Mouse (Mus musculus) heart, embryonic 14.5 days (tissue): ENCODE measurements around the gene Gcdh. TPM values are rescaled to one million over a fixed set of nuclear protein-coding genes. Genes with fewer than 3 reads are reported as not detected.
A peak's percentile ranks its signal among the peaks of the same experiment; 100 is the strongest.

Experiments
- ATAC-seq: fragments of 200-750 bp; cut with Nextera tagmentation; 2 replicates; pipeline ENCODE4 v1.8.0; 2017; ENCODE audit warnings: low read depth, moderate TSS enrichment; ENCODE audit not compliant: insufficient number of reproducible peaks, insufficient read depth, low FRiP score
- H3K27ac ChIP-seq, 2 experiments: fragments of 200-500 bp in 1 of 2; fragments of 300-500 bp in 1 of 2; sonication (generic) in 1 of 2; replicated peaks in 1 of 2; 2 replicates each; pipeline ENCODE4 v1.5.1; 2012 to 2014; ENCODE audit warnings: low read depth in 2 of 2, low read length in 2 of 2, control low read depth in 1 of 2, mild to moderate bottlenecking in 1 of 2, mixed read lengths in 1 of 2; ENCODE audit not compliant: control insufficient read depth in 1 of 2, insufficient read depth in 1 of 2
- H3K27me3 ChIP-seq: fragments of 300-500 bp; sonication (generic); 2 replicates; pipeline ENCODE4 v1.6.1; 2014; ENCODE audit warnings: mild to moderate bottlenecking, low read length, control low read depth; ENCODE audit not compliant: control insufficient read depth, insufficient read depth
- H3K36me3 ChIP-seq: fragments of 300-500 bp; sonication (generic); 2 replicates; pipeline ENCODE4 v1.6.1; 2014; ENCODE audit warnings: mild to moderate bottlenecking, control low read depth, low read length, mixed read lengths; ENCODE audit not compliant: control insufficient read depth, insufficient read depth
- H3K4me1 ChIP-seq, 2 experiments: fragments of 200-500 bp in 1 of 2; fragments of 300-500 bp in 1 of 2; sonication (generic) in 1 of 2; 2 replicates each; pipeline ENCODE4 v1.6.1; 2012 to 2014; ENCODE audit warnings: low read length in 2 of 2, control low read depth in 1 of 2, mixed read lengths in 1 of 2; ENCODE audit not compliant: control insufficient read depth in 2 of 2, insufficient read depth in 2 of 2
- H3K4me2 ChIP-seq: fragments of 300-500 bp; sonication (generic); 2 replicates; pipeline ENCODE4 v1.6.1; 2014; ENCODE audit warnings: mild to moderate bottlenecking, low read length
- H3K4me3 ChIP-seq, 2 experiments: fragments of 200-500 bp in 1 of 2; fragments of 300-500 bp in 1 of 2; sonication (generic) in 1 of 2; 2 replicates each; pipeline ENCODE4 v1.5.1; 2012 to 2014; ENCODE audit warnings: low read length in 2 of 2, mild to moderate bottlenecking in 2 of 2, control low read depth in 1 of 2, low read depth in 1 of 2, moderate library complexity in 1 of 2; ENCODE audit not compliant: control insufficient read depth in 1 of 2, insufficient read depth in 1 of 2
- H3K9ac ChIP-seq: fragments of 300-500 bp; sonication (generic); 2 replicates; pipeline ENCODE4 v1.6.1; 2014; ENCODE audit warnings: mild to moderate bottlenecking, low read length
- H3K9me3 ChIP-seq: fragments of 300-500 bp; sonication (generic); 2 replicates; pipeline ENCODE4 v1.6.1; 2016; ENCODE audit warnings: low read length, control low read depth; ENCODE audit not compliant: control insufficient read depth
- WGBS: fragments of 180-500 bp; shearing (Covaris S2); extraction: QIAGEN DNeasy Blood & Tissue Kit; methylation state at CpG from one replicate; pipeline ENCODE4 v1.1.7; 2014; 5-methylcytosine and 5-hydroxymethylcytosine counted together
- polyA plus RNA-seq: library from polyadenylated mRNA; unstranded; fragments of >200 nt; fragmentation: Nextera tagmentation; extraction: Ambion mirVana; gene quantifications from 2 replicates; pipeline ENCODE4 v1.2.1, GENCODE M21; 2014

Gene Gcdh
- polyA plus RNA-seq, 1 experiment from 2014 or later = 34.0 TPM

DNA sequence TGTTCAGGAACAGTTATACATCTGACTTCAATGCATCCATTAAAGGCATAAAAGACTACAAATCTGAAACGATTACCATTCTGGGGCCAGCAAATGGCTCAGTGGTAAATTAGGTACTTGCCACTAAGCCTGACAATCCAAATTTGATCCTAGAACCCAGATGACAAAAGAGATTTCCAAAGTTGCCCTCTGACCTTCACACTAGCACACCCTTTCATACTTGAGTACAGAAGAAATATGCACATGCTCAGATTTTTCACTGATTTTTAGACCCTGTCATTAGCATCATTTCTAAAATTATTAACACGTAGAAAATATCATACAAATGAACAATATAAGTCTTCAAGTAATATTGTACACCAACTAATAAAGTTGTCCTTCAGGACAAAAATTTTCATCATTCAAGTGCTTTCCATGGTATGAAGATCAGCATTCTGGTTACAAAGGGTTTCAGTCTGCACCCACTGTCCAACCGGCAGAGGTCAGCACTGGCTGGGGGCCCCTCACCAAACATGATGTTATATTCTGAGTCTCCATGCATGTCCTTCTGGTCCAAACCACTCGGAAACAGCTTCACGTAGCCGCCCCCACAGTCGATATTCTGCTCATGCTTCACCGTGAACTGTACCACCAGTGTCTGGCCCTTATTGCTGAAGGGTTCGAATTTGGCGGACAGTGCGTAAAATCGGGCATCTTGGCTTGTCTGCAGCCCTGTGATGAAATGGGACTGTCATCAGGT lies 48.2 kb downstream of the Gcdh start:
- Histone ChIP-seq H3K4me2 (peak overlapping the region; percentile 81), H3K4me1 (peaks cover 12 to 28% of the 10 kb centered on the region in 2 experiments), H3K4me3 (peak overlapping the region; percentile 92 to 98), H3K36me3 (peaks cover 48% of the 10 kb centered on the region), H3K9ac (peak overlapping the region; percentile 97), H3K27me3 (no peaks in the 10 kb centered on the region), H3K27ac (peak overlapping the region; percentile 80 to 84), H3K9me3 (no peaks in the 10 kb centered on the region)
- ATAC-seq = no peak
- 14% methylated on average over 12 of the region's 12 CpGs for WGBS

DNA sequence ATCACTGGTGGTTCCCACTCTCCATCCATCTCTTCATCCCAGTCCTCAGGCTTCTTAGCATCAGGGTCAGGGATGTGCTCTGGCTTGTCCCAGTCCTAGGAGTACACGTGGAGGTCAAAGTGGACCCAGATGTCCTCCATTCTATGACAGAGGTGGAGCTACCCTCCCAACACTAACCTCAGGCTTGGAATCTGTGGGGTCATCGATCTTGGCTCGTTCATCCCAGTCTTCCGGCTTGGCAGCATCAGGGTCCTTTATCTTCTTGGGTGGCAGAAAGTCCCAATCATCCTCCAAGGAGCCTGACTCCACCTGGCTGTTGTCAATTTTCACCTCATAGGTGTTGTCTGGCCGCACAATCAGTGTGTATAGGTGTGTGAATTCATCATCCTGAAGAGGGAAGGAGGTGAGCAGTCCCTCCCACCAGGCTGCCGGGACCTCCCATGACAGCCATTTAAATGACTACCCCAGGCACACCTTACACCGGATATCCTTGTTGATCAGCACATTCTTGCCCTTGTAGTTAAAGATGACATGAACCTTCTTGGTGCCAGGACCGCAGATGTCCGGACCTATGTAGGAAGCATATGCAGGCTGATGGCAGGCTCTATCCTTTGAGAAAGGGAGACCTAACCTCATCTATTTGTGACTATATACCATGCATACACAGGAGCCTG lies 49.2 kb downstream of the Gcdh start:
- Histone ChIP-seq H3K27me3 (no peaks in the 10 kb centered on the region), H3K4me1 (peaks cover 12 to 30% of the 10 kb centered on the region in 2 experiments), H3K36me3 (peaks cover 48% of the 10 kb centered on the region), H3K4me2 (peak overlapping the region; percentile 81), H3K9me3 (no peaks in the 10 kb centered on the region), H3K27ac (no peak overlapping the region), H3K4me3 (0 out of 4 replicates have a peak overlapping the region, but pooled peaks of 1 of the 2 experiments have one; percentile 3), H3K9ac (peak overlapping the region; percentile 97)
- ATAC-seq = no peak
- WGBS = 75% methylated on average over 9 of the region's 9 CpGs

DNA sequence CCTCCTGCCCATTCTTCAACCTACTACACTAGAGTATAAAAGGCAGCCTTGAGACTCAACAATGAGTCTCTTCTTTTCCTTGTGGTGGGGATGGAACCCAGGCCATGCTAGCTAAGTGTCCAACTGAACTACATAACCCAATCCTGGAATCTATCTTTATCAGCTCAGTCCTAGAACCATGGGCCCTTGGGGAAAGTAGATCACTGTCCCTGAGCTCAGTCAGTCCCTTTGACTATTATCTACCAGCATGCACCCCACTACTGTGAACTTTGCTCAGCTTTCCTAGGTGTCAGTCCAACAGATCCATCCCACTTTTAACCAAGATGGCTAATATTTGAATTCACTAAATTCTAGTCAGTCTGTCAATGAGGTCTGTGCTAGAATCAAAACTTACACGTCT lies 52.2 kb downstream of the Gcdh start:
- Histone ChIP-seq H3K4me1 (peaks cover 7 to 28% of the 10 kb centered on the region in 2 experiments), H3K4me3 (no peak overlapping the region), H3K9ac (no peak overlapping the region), H3K36me3 (peaks cover 76% of the 10 kb centered on the region), H3K27me3 (no peaks in the 10 kb centered on the region), H3K27ac (0 out of 4 replicates have a peak overlapping the region, but pooled peaks of 1 of the 2 experiments have one; percentile 85), H3K4me2 (0 out of 2 replicates have a peak overlapping the region, but pooled peaks have one; percentile 72), H3K9me3 (no peaks in the 10 kb centered on the region)
- 71% methylated on average over 1 of the region's 1 CpGs for WGBS
- no peak for ATAC-seq

GRCm38 (mm10) chr8:84840248-84840999 lies 53.3 kb downstream of the Gcdh start, which contains the start of gene Rad23a:
Rad23a (minus strand) TSS chr8:84840665.
- H3K9ac ChIP-seq = peak within 1 kb of the TSS; percentile 86
- H3K27me3 ChIP-seq = no peaks in the 10 kb centered on the region
- peak within 1 kb of the TSS; percentile 81 to 85 for H3K27ac ChIP-seq
- peaks cover 83% of the 10 kb centered on the region for H3K36me3 ChIP-seq
- H3K4me2 ChIP-seq = peak within 1 kb of the TSS; percentile 72
- peaks cover 10 to 34% of the 10 kb centered on the region in 2 experiments for H3K4me1 ChIP-seq
- H3K9me3 ChIP-seq = no peaks in the 10 kb centered on the region
- WGBS = under 1% methylated on average over 48 of the region's 55 CpGs
- peak within 1 kb of the TSS; percentile 77 to 91 for H3K4me3 ChIP-seq
- ATAC-seq = peak; percentile 91

- Histone ChIP-seq H3K36me3 (peaks cover 83% of the 10 kb centered on the region), H3K4me1 (peaks cover 13 to 34% of the 10 kb centered on the region in 2 experiments), H3K4me3 (peak overlapping the region; percentile 77 to 91), H3K27me3 (no peaks in the 10 kb centered on the region), H3K9me3 (no peaks in the 10 kb centered on the region), H3K9ac (peak overlapping the region; percentile 86), H3K27ac (peak overlapping the region; percentile 67 to 85), H3K4me2 (peak overlapping the region; percentile 72)
- ATAC-seq = no peak
- 2% methylated on average over 7 of the region's 7 CpGs for WGBS
Measured at GRCm38 (mm10) chr8:84839875-84840247, 53.9 kb downstream of the Gcdh start.

DNA sequence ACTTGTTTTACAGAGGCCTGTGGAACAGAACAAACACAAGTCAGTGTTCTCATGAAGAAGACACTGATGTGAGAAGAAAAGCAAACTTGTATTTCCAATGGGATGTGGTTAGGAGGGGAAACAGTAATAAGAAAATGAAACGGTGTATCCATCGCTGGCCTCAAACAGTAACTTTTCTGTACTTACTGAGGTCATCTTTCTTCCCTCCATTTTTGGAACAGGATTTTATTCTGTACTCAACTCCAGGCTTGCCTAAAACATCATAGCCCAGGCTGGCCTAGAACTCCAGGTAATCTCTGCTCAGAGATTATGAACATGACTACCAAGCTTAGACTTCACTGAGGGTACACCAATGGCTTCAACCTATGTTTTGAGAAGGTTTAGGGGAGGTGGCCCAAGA lies 54.3 kb downstream of the Gcdh start:
- Histone ChIP-seq H3K9me3 (no peaks in the 10 kb centered on the region), H3K4me3 (peak overlapping the region in 1 of 2 experiments; percentile 77; a peak in 3 of 4 replicates), H3K36me3 (peaks cover 83% of the 10 kb centered on the region), H3K27me3 (no peaks in the 10 kb centered on the region), H3K9ac (peak overlapping the region; percentile 86), H3K27ac (peak overlapping the region in 1 of 2 experiments; percentile 85; a peak in 1 of 4 replicates), H3K4me1 (peaks cover 11 to 34% of the 10 kb centered on the region in 2 experiments), H3K4me2 (peak overlapping the region; percentile 72)
- ATAC-seq = no peak
- WGBS = 92% methylated on average over 2 of the region's 2 CpGs

GRCm38 (mm10) chr8:84838513-84838912 lies 55.2 kb downstream of the Gcdh start:
- Histone ChIP-seq H3K4me2 (no peak overlapping the region), H3K27ac (no peak overlapping the region), H3K9ac (no peak overlapping the region), H3K4me1 (peaks cover 10 to 28% of the 10 kb centered on the region in 2 experiments), H3K9me3 (no peaks in the 10 kb centered on the region), H3K27me3 (no peaks in the 10 kb centered on the region), H3K4me3 (no peak overlapping the region), H3K36me3 (peaks cover 83% of the 10 kb centered on the region)
- 86% methylated on average over 5 of the region's 5 CpGs for WGBS
- no peak for ATAC-seq
